Mouse (Mus musculus): ENCODE measurements at regions not wholly inside any gene's neighbourhood (a gene's known extent, or its start where the extent isn't known, plus 50 kb on each side); places are given as distances from the start of the nearest gene placed in this dataset.
"Not testable (repeated sequence)": the region's sequence is repeated elsewhere in the genome, so short reads cannot be mapped to it uniquely, and the experiment has no call there.

DNA sequence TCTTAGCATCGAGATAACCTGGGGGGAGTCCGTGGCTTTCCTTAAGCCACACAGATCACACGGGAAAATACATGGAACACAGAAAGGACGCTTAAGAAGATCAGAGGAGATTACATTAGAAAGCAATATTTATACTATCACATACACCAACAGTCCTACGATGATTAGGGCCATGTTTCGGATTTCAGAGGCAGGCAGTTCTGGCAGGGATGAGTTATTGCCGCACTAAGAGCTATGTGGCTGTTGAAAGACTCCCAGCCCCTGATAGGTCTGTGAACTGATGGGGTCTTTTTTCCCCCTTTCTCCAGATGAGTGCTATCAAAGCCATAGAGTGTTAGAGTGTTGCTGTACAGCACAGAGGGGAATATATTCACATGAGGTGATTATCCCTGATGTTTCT lies 358.6 kb upstream of the Hand2 start:
- H3K4me2 ChIP-seq (replicated peaks): no peak overlapping the region
- no peaks in the 10 kb centered on the region for H3K4me1 ChIP-seq
- H3K27ac ChIP-seq: no peak overlapping the region
- H3K27me3 ChIP-seq (replicated peaks): no peaks in the 10 kb centered on the region
- no peak overlapping the region for H3K4me3 ChIP-seq
- no peak for ATAC-seq (ENCODE audit: low FRiP score, low read depth)
- H3K9ac ChIP-seq: no peak overlapping the region
- no peaks in the 10 kb centered on the region for H3K9me3 ChIP-seq
- WGBS: 77% methylated on average over 7 of the region's 7 CpGs
- H3K36me3 ChIP-seq: no peaks in the 10 kb centered on the region

DNA sequence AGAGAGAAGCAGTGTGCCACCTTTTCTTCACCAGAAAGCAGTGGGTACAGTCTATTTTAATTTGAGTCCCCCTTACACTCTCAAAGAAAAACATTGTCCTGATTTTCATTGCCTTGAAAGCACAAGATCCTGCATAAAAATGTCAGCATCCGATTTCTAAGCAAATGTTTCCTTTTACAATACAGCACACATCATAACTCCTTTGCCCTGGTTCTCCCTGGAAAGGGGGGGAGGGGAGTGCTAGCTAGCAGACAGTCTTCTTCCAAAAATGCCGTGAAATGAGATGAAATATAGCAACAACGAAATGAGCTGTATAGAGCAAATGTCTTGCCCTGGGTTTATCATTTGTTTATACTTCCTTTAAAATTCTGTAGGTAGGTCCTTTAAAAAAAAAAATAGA lies 350.5 kb upstream of the Hand2 start:
- H3K9ac ChIP-seq: no peak overlapping the region
- no peaks in the 10 kb centered on the region for H3K27me3 ChIP-seq (replicated peaks)
- no peak for ATAC-seq (ENCODE audit: low FRiP score, low read depth)
- H3K9me3 ChIP-seq: no peaks in the 10 kb centered on the region
- H3K4me1 ChIP-seq: no peaks in the 10 kb centered on the region
- no peak overlapping the region for H3K27ac ChIP-seq
- H3K4me2 ChIP-seq (replicated peaks): no peak overlapping the region
- no peaks in the 10 kb centered on the region for H3K36me3 ChIP-seq
- WGBS: 58% methylated on average over 3 of the region's 3 CpGs
- H3K4me3 ChIP-seq: no peak overlapping the region

DNA sequence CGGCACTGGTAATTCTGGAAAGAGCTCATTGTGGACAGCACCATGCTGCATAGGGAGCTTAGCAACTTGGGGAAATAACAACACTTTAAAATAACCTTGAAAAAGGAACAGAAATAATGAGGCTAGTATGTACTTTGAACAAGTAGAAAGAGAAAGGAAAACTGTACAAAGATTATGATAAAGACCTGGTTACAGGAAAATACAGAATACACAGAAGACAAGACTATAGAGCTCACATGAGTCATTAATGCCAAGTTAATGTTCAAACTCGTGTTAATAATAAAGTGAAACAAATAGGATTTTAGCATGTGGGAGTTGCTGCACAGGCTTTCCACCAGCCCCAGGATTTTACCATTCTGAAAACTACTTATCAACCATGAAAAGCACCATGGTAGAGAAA lies 341.8 kb upstream of the Hand2 start:
- no peaks in the 10 kb centered on the region for H3K9me3 ChIP-seq
- 84% methylated on average over 2 of the region's 2 CpGs for WGBS
- no peaks in the 10 kb centered on the region for H3K27me3 ChIP-seq (replicated peaks)
- H3K27ac ChIP-seq: no peak overlapping the region
- ATAC-seq (ENCODE audit: low FRiP score, low read depth): no peak
- no peak overlapping the region for H3K4me2 ChIP-seq (replicated peaks)
- no peak overlapping the region for H3K4me3 ChIP-seq
- H3K36me3 ChIP-seq: no peaks in the 10 kb centered on the region
- no peak overlapping the region for H3K9ac ChIP-seq
- H3K4me1 ChIP-seq: no peaks in the 10 kb centered on the region

DNA sequence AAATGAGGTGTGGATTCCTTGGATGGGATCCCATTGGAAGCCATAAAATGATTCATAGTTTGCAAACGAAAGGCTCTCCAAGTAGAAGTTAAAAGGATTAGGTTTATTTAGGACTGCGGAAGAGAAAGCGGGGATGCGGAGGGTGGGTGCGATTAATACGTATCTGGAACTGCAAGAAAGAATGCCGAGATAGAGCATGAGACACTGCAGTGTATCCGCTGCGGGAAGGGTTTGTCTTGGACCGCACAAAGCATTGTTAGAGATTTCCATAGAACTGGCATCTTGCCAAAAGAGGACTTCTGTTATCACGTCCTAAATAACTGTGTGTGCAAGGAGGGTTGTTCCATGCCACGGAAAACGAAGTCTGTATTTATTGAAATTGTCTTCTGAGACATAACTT lies 341.4 kb upstream of the Hand2 start:
- Histone ChIP-seq H3K9me3 (no peaks in the 10 kb centered on the region), H3K27me3 (replicated peaks) (no peaks in the 10 kb centered on the region), H3K36me3 (no peaks in the 10 kb centered on the region), H3K9ac (no peak overlapping the region), H3K4me3 (no peak overlapping the region), H3K4me1 (no peaks in the 10 kb centered on the region), H3K27ac (no peak overlapping the region), H3K4me2 (replicated peaks) (no peak overlapping the region)
- 87% methylated on average over 13 of the region's 13 CpGs for WGBS
- ATAC-seq (ENCODE audit: low FRiP score, low read depth): no peak

DNA sequence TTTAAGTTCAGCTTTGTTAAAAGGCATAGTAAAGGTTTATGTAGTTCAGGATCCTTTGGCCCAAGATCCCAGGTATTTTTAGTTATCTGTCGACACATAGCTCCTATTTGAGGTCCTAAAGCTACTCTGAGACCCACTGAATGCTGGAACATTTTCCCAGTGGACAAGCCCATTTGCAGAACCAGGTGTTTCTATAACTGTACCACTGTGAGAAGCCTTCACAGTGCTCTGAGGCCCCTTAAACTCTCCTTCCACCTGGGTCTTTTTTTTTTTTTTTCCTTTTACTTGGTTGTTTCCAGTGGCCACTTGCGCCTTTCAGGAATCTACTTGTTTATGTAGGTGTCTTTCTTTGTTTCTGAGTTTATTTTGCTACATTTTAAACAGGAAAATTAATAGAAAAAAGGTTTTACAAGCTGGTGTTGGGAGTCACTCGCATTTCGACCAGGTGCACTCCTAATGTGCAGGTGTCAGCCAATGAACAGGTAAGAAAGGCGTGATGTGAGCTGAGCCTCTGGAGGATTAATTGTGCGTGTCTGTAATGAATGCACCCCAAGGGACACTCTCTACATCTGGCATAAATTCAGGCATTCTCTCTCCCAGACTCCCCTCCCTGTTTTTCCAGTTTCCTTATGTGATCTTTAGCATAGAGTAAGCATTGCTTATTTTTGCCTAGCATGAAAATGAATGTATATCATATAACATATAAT lies 310.3 kb upstream of the Hand2 start:
- Histone ChIP-seq H3K36me3 (no peaks in the 10 kb centered on the region), H3K4me3 (no peak overlapping the region), H3K27ac (no peak overlapping the region), H3K9ac (no peak overlapping the region), H3K9me3 (no peaks in the 10 kb centered on the region), H3K4me2 (replicated peaks) (no peak overlapping the region), H3K4me1 (no peaks in the 10 kb centered on the region), H3K27me3 (replicated peaks) (no peaks in the 10 kb centered on the region)
- 74% methylated on average over 6 of the region's 6 CpGs for WGBS
- ATAC-seq (ENCODE audit: low FRiP score, low read depth): no peak

DNA sequence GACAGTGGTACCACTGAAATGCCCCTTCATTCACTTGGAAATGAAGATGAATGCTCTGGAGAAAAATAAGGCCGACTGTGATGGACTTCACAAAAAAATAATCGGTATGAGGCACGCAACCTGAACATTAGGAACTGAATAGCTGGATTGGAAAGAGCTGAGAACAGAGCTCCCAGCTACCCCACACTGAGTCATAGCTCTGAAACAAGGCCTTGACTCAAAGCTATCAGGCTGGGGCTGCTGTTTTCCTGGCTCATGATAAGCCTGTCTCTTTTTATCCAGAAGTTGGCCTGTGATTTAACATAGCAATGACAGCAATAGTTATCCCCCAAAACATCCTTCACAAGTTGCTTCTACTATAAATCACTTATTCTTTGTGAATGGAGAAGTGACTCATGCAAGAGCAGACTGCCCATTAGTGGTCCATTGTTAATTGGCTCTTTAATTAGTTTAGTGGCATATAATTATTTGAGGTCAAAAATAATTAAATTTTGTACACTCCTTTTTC lies 306.9 kb upstream of the Hand2 start:
- Histone ChIP-seq H3K36me3 (no peaks in the 10 kb centered on the region), H3K4me1 (no peaks in the 10 kb centered on the region), H3K9me3 (no peaks in the 10 kb centered on the region), H3K4me3 (no peak overlapping the region), H3K27me3 (replicated peaks) (no peaks in the 10 kb centered on the region), H3K4me2 (replicated peaks) (no peak overlapping the region), H3K9ac (no peak overlapping the region), H3K27ac (no peak overlapping the region)
- ATAC-seq (ENCODE audit: low FRiP score, low read depth): no peak
- WGBS: 68% methylated on average over 3 of the region's 3 CpGs

GRCm38 (mm10) chr8:57016329-57016728 lies 304.5 kb upstream of the Hand2 start:
- Histone ChIP-seq H3K9me3 (no peaks in the 10 kb centered on the region), H3K36me3 (no peaks in the 10 kb centered on the region), H3K9ac (no peak overlapping the region), H3K27ac (no peak overlapping the region), H3K4me2 (replicated peaks) (no peak overlapping the region), H3K27me3 (replicated peaks) (no peaks in the 10 kb centered on the region), H3K4me3 (no peak overlapping the region), H3K4me1 (no peaks in the 10 kb centered on the region)
- 87% methylated on average over 3 of the region's 3 CpGs for WGBS
- ATAC-seq (ENCODE audit: low FRiP score, low read depth): no peak

DNA sequence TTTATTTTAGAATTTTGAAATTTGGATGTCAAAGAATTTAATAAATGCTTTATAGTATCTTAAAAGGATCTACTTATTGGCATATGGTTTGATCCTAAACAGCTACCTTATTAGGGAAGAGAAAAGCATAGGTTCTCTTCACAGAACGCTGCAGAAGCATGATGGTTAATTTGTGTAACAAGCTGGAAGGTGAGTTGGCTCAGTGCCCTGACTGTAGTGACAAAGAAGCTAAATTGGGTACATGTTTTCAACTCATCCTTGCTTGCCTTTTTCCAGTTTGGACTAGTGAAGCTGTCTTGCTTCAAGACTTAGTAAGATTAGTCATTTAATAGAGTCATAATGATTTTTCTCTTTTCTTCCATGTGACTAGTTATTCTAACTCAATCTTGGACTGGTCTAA lies 292.7 kb upstream of the Hand2 start:
- not testable (repeated sequence) for H3K4me1 ChIP-seq; H3K4me2 ChIP-seq (replicated peaks); H3K4me3 ChIP-seq; H3K36me3 ChIP-seq; H3K9me3 ChIP-seq; ATAC-seq (ENCODE audit: low FRiP score, low read depth); H3K9ac ChIP-seq; H3K27ac ChIP-seq; H3K27me3 ChIP-seq (replicated peaks)
- 91% methylated on average over 1 of the region's 1 CpGs for WGBS

GRCm38 (mm10) chr8:57048490-57048889 lies 272.3 kb upstream of the Hand2 start:
- 88% methylated on average over 6 of the region's 6 CpGs for WGBS
- Histone ChIP-seq H3K9me3 (no peaks in the 10 kb centered on the region), H3K9ac (no peak overlapping the region), H3K4me1 (no peaks in the 10 kb centered on the region), H3K4me3 (no peak overlapping the region), H3K36me3 (no peaks in the 10 kb centered on the region), H3K27ac (no peak overlapping the region), H3K4me2 (replicated peaks) (no peak overlapping the region), H3K27me3 (replicated peaks) (no peaks in the 10 kb centered on the region)
- no peak for ATAC-seq (ENCODE audit: low FRiP score, low read depth)

DNA sequence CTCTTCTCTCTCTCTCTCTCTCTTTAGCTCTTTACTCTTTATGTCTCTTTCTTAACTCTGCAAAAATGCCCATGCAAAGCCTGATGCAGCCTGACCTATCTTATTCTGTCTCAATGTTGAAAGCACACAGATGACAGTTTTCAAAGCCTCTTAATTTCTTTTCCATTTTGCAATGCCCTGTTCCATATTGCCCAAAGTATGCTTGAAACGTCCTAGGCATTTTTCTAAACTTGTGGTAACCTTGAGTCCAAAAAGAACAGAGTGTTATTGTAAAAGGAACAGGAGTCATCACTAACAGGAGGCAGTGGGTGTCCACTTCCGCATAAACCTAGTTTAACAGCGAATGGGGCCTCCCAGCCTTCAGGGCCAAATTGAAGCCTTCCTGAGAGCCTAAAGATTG lies 271.9 kb upstream of the Hand2 start:
- Histone ChIP-seq H3K4me2 (replicated peaks) (no peak overlapping the region), H3K4me1 (no peaks in the 10 kb centered on the region), H3K9ac (no peak overlapping the region), H3K4me3 (no peak overlapping the region), H3K27me3 (replicated peaks) (no peaks in the 10 kb centered on the region), H3K36me3 (no peaks in the 10 kb centered on the region), H3K27ac (no peak overlapping the region), H3K9me3 (no peaks in the 10 kb centered on the region)
- ATAC-seq (ENCODE audit: low FRiP score, low read depth): no peak
- WGBS: 78% methylated on average over 3 of the region's 3 CpGs

DNA sequence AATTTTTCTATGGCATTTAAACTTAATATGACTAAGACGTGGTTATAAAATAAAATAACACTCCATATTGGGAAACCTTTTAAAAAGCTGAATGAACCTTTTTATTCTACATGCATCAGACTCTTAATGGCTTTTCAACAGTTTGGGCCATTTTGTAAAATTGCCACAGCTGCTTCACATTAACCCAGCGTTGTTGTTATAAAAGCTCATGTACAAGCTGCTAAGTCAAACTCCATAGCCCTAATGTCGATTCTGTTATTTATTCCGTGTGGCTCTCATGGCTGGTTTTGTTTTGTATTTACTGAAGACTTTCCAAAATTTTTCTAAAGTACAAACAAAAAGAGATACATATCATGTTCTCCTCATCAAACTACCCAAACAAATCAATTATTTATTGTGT lies 268.1 kb upstream of the Hand2 start:
- Histone ChIP-seq H3K4me3 (no peak overlapping the region), H3K4me1 (no peaks in the 10 kb centered on the region), H3K4me2 (replicated peaks) (no peak overlapping the region), H3K36me3 (no peaks in the 10 kb centered on the region), H3K27me3 (replicated peaks) (no peaks in the 10 kb centered on the region), H3K9me3 (no peaks in the 10 kb centered on the region), H3K9ac (no peak overlapping the region), H3K27ac (no peak overlapping the region)
- no peak for ATAC-seq (ENCODE audit: low FRiP score, low read depth)
- WGBS: 63% methylated on average over 4 of the region's 4 CpGs

DNA sequence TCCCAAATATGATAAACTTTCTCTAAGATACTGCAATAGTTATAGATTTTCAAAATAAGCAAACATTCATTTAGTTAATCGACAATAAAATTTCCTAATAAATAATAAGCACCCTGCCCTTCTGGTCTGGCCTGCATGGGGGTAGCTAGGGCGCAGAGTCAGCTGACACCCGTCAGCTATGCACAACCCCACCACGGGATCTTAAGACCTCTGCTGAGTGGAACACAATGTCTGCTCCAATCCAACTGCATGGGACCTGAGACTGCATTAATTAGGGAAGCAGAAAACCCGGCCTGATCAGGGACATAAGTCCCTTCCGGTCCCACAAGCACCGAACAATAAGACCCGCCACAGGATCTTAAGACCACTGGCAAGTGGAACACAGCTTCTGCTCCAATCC lies 243.8 kb upstream of the Hand2 start:
- Histone ChIP-seq H3K9ac (no peak overlapping the region), H3K27ac (no peak overlapping the region), H3K4me2 (replicated peaks) (no peak overlapping the region), H3K4me1 (no peaks in the 10 kb centered on the region), H3K27me3 (replicated peaks) (no peaks in the 10 kb centered on the region), H3K4me3 (no peak overlapping the region), H3K9me3 (no peaks in the 10 kb centered on the region), H3K36me3 (no peaks in the 10 kb centered on the region)
- 89% methylated on average over 8 of the region's 8 CpGs for WGBS
- no peak for ATAC-seq (ENCODE audit: low FRiP score, low read depth)

- Histone ChIP-seq H3K27me3 (replicated peaks) (no peaks in the 10 kb centered on the region), H3K4me1 (no peaks in the 10 kb centered on the region), H3K27ac (no peak overlapping the region), H3K4me3 (no peak overlapping the region), H3K9me3 (no peaks in the 10 kb centered on the region), H3K4me2 (replicated peaks) (no peak overlapping the region), H3K9ac (no peak overlapping the region), H3K36me3 (no peaks in the 10 kb centered on the region)
- ATAC-seq (ENCODE audit: low FRiP score, low read depth): no peak
- 82% methylated on average over 3 of the region's 3 CpGs for WGBS
Observed at GRCm38 (mm10) chr8:57086811-57087210, 234.0 kb upstream of the Hand2 start.
